Mouse (Mus musculus) cerebellum, adult 18-20 months (tissue): ENCODE measurements around the gene Dtnbp1.

Experiments
- DNase-seq, 2 experiments: peaks; one replicate each; pipeline ENCODE4 v3.0.0; 2021

Dtnbp1 gene

GRCm38 (mm10) chr13:45001228-45001910 is 578 bp downstream of the Dtnbp1 start:
- DNase-seq = peak; percentile 59 to 66

- peak; percentile 42 to 46 for DNase-seq
These were observed 1.1 kb downstream of the Dtnbp1 start for GRCm38 (mm10) chr13:45000836-45001227.

DNA sequence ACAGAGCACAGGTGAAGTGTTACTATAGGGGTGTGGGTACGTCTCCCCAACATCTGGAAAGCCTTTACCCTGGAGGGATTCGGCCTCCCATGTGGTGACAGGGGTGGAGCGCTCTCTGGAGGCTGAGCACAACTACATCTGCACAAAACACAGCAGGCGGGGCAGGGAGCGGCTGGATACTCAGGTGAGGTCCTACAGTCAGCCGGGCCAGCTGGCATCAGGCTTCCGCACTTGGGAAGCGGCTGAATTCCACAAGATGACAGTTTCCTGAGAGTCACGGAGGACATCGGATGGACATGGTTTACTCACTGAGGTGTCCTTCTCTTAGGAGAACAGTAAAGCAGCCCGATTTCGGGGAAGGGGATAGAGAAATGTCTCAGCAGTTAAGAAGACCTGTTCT is 2.7 kb downstream of the Dtnbp1 start:
- DNase-seq = no peak

- DNase-seq = no peak
These were observed 5.6 kb downstream of the Dtnbp1 start for GRCm38 (mm10) chr13:44996339-44996738.

DNA sequence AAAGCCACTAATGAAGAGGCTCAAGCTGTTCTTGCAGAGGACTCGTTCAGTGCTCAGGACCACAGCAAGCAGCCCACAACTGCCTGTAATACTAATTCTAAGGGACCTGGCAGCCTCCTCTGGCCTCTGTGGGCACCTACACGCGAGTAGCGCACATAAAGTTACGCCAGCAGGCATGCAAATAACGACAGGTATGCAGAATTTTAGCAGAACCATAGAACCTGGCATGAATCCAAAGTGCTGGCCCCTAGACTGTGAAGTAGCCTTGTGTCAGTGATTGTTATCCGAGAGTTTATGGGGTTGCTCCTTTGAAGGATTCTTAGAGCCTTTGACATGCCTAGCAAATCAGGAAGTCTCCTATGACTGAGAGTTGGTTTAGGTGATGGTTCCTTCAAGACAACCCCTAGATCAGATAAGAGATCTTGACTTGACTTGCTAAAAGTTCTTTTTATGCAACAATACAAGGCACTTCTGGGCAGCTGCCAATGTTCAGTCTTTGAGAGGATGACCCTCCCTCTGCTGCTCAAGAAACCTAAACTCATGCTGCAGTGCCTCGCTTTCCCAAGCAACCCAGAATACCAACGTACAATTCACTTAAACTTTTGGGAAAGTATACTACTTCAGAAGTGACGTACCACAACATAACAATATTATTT is 9.3 kb downstream of the Dtnbp1 start:
- DNase-seq = no peak

GRCm38 (mm10) chr13:44991936-44992335 is 10.0 kb downstream of the Dtnbp1 start:
- DNase-seq = no peak

GRCm38 (mm10) chr13:44990073-44990682 is 11.8 kb downstream of the Dtnbp1 start:
- no peak for DNase-seq

GRCm38 (mm10) chr13:44986352-44986751 is 15.6 kb downstream of the Dtnbp1 start:
- DNase-seq = no peak

DNA sequence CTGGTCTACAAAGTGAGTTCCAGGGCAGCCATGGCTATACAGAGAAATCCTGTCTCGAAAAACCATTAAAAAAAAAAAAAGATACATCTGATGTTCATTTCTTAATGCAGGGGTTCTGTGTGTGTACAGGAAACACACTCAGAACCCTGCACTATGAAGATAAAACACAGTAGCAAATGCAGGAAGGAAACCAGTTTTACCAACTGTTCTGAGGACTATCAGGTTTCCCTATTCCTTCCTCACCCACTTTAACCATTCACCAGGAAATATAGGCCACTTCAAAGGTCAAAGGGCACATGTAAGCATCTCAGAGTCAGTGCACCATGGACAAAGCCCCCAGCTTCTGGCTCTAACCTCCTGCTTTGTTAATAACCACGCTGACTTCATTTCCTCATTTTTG is 16.6 kb downstream of the Dtnbp1 start:
- no peak for DNase-seq

DNA sequence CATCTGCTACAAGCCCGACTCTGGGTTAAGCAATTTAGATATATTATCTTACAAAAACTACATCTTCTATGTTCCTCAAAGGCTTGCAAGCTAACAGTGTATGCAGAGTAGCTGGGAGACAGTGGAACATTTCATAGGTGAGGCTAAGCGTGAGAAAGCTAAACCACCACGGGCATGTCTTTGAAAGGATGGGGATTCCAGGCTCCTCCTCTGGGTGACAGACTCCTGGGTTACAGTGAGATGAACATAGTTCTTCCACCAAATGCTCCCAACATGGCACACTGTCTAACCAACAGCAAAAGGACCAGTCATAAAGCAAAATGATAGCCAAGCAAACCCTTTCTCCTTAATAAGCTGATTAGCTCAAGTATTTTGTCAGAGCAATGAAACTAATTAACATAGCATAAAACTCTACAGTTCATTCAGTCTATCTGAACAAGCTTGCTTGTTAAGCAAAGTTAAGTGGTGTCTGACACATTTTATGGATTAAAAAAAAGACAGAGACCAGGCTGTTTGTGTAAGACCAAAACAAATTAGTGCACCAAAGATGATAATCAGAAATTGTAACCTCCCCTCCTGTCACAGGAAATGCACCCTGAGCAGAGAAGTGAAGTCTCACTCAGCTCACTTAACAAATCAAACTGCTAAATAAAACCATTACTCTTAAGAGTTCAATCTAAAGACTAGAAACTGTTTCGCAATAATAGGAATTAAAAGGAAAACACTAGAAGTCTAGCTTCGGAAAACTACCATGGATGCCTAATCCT is 18.1 kb downstream of the Dtnbp1 start:
- DNase-seq = no peak

DNA sequence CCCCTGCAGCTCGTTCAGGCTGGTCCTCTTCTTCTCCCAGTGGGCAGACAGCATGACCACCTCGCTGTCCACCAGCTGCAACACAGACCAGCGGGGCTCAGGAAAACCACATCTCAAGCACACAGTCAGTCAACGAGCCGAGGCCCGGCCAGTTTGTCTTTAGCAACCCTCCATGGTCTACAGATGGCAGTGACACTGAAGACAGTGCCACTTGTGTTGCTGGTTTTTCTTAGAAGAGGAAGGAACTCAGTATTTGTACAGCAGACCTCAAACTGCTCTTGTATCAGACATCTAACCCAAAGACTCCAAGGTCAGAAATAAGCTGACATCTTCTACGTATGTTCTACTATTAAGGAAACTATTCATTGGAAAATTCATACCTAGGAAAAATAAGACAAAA is 19.1 kb downstream of the Dtnbp1 start:
- no peak for DNase-seq

DNA sequence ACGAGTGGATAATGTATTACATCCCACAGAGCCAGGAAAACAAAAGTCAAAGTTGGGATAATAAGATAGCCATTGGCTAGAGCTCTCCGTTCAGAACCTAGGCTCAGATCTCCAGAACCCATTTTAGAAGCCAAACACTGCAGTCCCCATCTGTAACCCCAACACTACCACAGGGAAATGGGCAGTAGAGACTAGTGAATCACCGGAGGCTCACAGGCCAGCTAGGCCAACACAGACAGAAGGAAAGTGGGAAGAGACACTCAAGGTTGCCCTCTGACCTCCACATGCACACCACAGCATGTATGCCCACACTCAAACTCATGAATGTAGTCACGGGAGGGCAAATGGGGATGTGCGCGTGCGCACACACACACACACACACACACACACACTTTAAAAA is 22.5 kb downstream of the Dtnbp1 start:
- no peak for DNase-seq

DNA sequence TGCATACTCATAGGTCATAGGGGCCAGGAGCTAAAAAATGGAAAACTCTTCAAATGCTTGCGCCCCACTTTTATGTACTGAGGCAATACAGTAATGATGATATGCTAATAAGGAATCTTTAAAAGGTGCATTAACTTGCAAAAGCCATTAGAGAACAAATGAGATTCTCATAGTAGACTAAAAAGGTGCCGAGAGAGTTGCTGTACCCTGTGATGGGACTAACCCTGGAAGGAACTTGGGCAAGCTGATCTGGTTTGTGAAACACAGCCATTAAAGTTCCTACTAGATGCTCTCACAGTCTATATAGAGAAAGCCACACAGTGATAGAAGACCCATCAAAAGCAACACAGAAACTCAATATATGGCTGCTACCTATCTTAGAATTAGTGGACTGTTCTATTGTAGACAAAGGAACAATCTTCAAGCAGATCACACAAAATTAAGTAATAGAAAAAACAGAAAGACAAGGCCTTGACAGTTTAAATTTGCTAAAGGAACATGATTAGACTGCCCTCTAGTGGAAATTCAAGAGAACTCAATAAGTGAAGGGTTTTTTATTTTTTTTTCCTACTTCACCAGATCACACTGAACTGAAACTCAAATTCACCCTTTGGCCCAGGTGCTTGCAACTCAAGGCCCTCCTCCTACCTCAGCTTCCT is 24.3 kb downstream of the Dtnbp1 start:
- no peak for DNase-seq

DNA sequence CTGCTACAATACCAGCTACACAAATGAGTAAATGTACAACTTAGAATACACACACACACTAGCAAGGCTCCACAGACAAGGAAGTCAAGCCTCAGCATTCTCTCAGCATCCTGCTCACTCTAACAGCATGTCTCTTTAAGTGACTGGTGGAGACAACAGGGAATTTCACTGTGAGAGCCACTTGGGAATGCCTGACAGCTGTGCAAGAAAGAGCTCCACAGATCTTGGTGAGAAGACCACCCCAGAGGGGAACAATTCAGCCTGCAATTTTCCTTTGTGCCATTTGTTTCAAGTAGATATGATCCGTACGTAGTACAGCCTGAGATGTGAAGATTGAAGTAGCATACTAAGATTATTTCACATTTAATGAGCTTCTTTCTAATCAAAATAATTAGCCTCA is 24.9 kb downstream of the Dtnbp1 start:
- DNase-seq = no peak

DNA sequence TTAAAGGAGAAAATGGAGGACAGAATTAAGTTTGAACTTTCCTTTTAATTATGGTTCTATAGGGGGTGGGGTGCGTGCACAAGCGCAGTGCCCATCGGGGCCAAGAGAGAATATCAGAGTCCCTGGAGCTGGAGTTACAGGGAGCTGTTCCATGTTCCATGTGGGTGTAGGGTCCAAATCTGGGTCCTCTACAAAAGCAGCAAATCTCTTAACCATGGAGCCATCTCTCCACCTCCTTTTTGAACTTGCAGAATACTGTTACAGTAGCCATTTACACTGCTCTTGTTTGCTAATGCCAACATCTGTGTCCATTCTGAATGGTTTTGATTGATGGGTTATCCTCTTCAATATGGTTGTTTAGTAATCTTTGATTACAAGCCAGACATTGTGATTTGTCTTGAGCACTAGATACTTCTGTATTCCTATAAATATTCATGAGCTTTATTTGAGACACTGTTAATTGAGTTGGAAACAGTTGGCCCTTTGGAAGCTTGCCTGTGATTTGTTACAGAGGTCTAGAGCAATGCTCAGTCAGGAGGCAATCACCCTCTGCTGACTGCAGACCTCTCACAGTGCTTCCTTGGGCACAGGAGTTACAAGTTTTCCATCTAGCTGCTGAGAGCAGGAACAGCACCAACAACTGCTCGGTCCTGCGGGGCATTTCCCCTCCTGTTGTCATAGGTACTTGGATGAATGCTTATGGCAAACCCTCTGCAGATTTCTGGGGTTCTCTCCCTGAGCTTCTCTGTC is 41.2 kb downstream of the Dtnbp1 start:
- DNase-seq = peak in 1 of 2 experiments; percentile 26

DNA sequence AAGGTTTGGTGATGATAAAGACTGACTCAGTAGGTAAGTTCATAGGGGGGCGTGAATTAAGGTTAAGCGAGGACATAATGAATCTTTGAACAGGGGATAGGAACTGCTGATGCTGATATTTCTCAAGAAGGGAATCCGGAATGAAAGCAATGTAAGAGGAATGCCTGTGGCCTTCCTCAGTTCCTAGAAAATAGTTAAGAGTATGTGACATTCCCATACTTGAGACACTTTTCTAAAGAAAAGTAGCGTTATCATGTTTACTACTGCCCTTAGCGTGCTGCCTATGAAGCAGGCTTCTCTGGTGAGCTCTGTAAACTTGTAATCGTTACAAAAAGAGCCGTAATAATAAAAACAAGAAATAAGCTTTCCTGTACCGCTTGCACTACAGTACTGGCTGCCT is 44.9 kb downstream of the Dtnbp1 start:
- DNase-seq = no peak

DNA sequence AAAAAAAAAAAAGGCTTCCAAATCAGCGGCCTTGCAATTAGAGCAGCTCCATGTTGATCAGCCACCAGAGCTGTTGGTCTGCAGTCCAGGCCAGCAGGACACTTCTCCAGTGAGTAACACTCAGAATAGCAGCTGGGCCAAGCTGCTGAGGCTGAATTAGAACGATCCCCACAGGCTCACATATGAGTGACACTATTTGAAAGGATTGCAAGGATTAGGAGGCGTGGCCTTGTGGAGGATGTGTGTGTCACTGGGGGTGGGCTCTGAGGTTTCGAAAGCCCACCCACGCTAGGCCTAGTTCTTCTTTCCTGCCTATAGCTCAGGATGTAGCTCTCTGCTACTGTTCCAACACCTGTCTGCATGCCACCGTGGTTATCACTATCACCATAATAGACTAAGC is 46.2 kb downstream of the Dtnbp1 start:
- DNase-seq = no peak

- DNase-seq = no peak
These were observed 47.7 kb downstream of the Dtnbp1 start for GRCm38 (mm10) chr13:44954232-44954568.

DNA sequence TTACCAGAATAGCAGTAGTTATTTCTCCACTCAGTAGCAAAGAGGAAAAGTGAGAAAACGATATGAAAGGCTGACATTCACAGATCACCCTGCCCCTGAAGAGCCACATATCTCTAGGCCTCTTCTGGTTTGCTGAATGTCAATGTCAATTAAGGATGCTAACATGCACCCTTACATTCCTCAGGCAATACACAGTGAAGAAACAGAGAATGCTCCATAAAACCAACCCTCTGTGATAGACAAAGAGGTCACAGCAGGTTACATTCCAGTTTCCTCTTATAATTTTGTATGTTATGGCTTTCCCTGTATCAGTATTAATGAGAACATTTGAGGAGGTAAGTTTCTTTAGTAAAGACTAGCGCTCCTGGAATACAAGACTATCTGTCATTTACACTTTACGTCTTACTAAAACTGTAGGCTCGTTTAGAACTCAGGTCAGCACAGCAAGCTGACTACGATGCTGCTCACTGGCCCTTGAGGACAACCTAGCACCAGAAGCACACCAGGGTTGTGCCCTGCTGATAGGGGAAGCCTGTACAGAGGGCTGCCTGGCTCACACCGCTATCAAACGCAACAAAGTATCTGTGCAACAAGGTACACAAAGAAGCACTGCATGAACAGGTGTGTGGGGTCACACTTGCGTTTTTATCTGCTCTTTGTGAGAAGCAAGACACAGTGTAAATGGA is 48.3 kb downstream of the Dtnbp1 start:
- no peak for DNase-seq

GRCm38 (mm10) chr13:44952393-44953086 is 49.4 kb downstream of the Dtnbp1 start:
- peak; percentile 35 to 49 for DNase-seq
